Mouse (Mus musculus) bone marrow macrophage, adult 2 months (primary cell): ENCODE measurements around the gene Cbx4.

Experiments
- CTCF ChIP-seq: IDR thresholded peaks from 2 replicates; pipeline ENCODE4 v1.5.1; 2012; ENCODE audit warnings: low read depth, mild to moderate bottlenecking, low read length, moderate library complexity
- POLR2A ChIP-seq: IDR thresholded peaks from 2 replicates; pipeline ENCODE4 v1.6.1; 2012; ENCODE audit warnings: mild to moderate bottlenecking, low read depth, low read length, borderline replicate concordance

DNA sequence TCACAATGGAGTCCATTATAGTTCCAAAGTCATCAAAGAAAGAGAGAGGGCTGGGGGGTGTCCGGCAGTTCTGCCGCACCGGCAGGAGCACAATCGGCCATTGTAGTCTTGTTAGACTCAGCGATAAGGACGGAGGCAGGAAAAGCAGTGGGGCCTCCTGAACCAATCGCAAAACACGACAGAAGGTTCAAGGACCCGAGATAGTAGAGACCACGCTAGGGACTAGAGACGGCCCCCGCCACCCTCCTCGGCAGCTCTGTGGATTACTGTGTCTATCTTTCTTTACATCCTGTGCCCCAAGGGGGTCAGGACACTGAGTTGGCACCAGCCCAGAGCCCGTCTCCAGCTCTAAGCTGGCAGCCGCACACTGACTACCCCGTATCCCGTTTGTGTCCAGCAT lies 48.6 kb upstream of the Cbx4 start:
- TF ChIP-seq POLR2A (no peak), CTCF (no peak)
